Mouse (Mus musculus) frontal cortex, postnatal 25 days (tissue): Measurements from ENCODE around the gene Scarf2.

Source experiments
- DNase-seq, 2 experiments: peaks; one replicate each; pipeline ENCODE4 v3.0.0; 2022; ENCODE audit warnings: low spot score in 2 of 2

Gene Scarf2

DNA sequence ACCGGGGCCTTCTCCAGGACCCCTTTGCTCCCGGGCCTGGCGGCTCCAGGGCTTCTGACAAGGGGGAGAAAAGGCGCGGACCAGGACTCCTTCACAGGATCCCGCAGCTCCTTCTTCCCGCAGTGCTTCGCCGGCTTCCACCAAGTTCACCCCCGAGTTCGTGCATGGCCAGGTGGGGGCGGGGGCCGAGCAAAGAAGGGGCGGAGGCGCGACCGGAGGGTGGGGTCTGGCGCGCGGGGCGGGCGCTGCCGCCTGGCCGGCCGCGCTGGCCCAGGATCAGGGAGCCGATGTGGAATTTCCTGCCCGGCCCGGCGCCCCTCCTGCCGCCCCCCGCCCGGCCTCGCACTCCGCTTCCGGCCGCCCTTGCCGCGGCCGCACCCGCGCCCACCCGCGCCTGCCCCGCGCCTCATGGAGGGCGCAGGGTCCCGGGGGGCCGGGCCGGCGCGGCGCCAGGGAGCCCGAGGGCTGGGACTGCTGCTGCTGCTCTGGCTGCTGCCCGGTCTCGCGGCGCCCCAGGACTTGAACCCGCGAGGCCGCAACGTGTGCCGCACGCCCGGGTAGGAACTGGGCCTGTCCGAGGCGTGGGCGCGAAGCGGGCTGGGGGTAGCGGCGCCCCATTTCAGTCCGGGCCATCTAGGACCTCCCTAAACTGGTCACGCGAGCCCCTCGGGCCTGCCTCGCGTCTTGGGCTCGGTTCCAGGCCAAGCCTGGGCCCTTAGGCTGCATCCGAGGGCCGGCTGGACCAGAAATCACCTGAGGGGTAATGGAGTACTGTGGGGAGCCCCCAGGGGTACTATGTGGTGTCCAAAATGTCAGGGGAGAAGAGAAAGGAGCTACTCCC, at the start of gene Scarf2:
TSS of gene Scarf2 (plus strand) at position 312 of the 841 bp plus-strand sequence.
- DNase-seq: no peak

DNA sequence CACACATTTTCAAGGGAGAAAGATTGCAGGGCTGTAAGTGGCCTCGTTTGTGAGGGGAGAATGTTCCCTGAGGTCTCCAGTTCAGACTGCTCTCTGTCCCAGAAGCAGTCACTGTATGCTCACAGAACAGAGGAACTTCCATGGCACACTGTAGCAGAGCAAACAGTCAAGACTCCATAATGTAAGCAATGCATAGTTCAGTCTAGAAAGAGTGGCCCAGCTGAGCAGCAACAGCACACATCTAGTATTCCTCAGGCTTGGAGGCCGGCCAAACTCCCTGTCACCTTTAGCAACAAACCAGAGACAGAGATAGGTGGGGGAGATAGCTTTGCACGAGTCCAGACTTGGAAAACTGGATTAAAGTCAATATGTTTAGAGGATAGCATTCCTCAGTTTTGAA, 44.1 kb upstream of the Scarf2 start:
- no peak for DNase-seq

DNA sequence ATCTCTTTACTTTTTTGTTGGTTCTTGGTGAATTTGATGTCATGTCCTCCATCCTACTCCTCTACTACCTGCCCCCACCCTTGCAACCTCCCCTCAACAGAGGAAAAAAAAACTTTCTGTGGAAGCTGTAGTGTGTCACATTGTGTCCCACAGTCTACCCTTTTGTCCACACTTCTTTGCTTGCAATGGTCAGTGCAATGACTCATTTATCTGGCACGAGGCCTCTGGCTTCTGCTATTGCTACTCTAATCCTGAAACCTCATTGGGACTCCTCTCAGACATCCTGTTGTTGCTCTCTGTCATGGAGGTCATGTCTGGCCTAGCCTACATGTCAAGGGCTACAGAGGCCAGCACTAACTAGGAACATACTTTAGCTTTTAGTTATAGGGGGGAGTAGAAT, 43.4 kb upstream of the Scarf2 start:
- no peak for DNase-seq

DNA sequence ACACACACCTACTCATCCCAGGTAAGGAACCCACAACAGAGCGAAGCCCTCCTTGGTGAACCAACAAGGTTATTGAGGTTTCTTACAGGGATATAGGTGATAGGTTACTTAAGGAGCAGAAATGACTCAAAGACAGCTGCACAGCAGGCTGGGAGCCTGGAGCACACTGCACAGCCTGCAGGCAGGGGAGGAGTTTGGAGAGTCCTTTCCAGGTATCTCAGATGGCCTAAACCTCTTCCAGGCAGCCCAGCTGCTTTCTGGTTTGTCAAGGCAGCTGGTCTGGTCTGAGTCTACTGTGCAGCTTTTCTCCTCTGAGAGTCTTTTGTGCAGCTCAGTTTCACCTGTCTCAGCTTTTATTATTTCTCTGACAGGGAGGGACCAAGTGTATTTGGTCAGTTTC, 39.3 kb upstream of the Scarf2 start:
- no peak for DNase-seq

DNA sequence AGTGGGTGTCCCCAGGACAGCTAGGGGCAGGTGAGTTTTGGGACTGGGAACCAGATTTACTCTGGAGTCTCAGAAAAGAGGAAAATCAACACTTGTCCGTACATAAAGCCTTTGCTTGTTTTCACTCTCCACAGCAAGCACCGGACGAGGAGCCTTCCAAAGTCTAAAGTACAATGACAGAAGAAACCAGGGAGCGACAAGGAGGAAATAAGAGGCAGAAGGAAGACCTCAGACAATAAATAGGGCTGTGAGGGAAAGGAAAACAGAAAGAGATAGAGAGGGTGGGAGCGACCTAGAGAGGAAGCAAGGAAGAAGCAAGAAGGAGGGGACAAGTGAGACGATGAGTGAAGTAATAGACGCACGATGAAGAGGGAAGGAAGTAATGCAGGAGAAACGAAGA, 38.2 kb upstream of the Scarf2 start:
- no peak for DNase-seq

DNA sequence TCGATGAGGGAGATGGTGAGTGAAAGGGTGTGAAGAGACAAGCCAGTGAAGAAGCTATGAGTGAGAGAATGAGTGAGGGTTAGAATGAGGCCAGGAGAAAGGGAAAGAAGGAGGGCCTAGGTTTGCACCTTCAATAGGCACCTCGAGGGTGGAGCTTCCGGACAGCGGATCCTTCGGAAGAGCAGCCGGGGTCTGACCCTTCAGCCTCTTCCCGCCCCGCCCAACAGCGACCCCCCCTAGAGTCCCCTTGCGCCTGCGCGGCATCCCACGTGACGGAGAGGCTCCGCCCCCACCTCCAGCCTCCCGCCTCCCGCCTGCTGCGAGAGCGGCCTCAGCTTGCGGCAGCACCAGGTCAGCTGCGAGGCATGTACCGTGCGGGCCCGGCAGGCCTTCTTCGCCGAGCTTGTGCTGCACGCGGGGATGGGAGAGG, 37.7 kb upstream of the Scarf2 start, which contains the start of gene Klhl22:
TSS of gene Klhl22 (plus strand) at position 275 of the 430 bp plus-strand sequence.
- peak; percentile 75 to 83 for DNase-seq

DNA sequence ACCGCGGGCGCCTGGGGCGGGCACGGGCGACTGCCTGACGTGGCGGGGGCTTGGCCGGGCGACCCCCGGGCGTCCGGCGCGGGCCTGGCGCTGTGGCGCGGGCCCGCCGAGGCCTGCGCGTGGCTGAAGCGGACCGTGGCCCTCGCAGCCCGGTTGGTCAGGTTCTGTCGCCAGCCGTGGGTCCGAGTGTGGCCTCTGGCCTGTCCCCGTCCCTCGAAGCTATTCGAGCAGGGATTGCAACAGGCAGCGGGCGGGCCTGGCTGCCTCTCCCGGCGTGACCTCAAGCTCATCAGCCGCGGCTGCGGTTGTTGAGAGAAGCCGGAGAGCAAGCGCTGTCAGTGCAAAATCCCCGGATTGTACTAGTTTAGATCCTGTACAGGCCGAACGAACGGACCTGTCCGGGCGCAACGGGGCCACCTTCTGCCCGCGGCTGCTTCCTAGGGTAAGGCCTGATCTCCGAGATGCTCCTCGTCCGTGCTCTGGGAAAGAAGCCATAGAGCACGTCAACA, 37.2 kb upstream of the Scarf2 start:
- peak; percentile 26 to 37 for DNase-seq

DNA sequence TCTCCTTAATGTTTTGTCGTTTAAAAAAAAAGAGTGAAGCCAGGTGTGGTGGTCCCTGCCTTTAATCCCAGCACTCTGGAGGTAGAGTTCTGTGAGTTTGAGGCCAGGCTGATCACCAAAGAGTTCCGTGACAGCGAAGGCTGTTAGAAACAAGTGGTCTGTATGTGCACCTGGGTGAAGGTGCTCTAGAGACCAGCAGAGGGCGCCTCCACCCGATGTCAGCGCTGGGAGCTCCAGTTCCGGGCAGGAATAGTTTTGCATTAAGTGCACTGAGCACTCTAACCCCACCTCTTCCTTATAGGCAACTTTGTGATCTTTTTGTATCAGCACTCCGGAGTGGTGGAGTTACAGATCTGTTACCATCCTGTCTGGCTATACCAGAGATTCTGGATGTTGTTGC, 36.4 kb upstream of the Scarf2 start:
- no peak for DNase-seq

DNA sequence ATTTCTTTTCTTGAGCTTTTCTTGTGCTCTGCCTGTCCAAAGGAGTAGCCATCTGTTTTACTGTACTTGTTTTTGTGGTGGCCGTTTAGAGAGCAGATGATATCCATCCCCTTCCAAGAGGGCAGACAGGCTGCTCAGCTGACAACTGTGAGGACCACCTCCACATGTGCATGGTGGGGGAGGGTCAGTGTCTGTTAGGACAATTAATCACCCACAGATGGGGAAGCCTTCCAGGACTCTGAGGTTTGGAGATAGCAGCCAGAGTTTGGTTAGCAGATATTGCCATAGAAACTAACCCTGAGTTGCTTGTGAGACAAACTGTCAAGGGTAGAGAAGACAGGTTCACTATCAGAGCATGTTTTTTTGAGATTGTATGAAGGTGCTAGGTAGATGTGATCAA, 36.0 kb upstream of the Scarf2 start:
- no peak for DNase-seq

DNA sequence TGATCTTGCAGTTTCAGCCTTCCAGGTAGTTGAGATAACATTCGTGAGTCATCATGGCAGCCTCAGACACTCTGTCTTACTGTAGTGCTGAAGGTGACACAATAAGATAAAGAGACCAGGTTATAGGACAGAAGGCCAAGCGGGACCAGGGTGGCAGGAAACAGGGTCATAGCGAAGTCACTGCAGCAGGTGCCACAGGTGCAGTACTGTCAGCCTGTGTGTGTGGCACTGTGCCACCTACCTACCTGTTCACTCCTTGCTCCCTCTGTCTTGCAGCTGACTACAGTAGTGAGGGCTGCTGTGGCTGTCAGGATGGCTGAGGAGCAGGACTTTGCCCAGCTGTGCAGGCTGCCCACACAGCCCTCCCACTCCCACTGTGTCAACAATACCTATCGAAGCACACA, 33.0 kb upstream of the Scarf2 start:
- no peak for DNase-seq

DNA sequence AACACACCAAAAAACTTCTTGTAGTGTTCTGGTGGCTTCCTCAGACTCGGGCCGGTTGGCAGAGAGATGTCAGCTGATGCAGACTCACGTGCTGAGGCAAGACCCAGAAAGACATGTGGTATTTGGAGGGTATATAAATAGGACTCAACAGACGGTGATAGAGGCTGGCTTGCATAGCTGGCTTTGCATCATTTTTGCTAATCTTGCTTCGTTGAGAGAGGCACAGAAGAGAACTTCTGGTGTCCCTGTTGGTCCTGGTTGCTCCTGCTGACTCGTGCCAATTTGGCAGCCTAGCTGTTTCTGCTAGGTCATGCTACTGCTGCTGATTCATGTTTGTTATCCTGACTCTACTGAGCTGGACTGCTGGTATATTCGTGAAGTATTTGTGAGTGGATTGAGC, 28.2 kb upstream of the Scarf2 start:
- no peak for DNase-seq

DNA sequence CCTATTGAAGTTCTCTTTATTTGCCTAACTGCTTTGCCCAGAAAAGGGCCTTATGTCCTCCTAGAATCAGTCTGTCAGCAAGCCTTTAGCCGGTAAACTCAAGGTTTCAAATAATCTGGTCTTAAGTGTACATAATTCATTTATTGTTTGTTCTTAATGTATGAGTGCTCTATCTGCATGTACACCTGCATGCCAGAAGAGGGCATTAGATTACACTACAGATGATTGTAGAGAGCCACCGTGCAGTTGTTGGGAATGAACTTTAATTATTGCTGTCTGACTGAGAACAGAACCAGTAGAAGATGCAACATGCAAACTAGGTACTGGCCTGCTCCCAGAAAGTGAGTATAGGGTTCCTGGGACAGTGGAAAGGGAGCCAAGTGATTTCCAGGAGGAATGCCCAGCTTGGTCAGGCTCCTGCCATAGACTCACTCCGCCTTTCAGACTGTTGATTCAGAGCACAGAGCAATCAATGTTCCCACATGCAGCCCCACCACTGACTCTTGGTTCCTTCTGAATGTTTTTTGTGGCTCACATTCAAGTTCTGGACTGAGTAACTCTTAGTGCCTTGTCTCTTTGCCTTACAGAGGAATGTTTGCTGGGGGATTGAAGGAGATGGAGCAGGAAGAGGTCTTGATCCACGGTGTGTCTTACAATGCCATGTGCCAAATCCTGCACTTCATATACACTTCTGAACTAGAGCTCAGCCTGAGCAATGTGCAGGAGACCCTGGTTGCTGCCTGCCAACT, 25.8 kb upstream of the Scarf2 start:
- DNase-seq: no peak

DNA sequence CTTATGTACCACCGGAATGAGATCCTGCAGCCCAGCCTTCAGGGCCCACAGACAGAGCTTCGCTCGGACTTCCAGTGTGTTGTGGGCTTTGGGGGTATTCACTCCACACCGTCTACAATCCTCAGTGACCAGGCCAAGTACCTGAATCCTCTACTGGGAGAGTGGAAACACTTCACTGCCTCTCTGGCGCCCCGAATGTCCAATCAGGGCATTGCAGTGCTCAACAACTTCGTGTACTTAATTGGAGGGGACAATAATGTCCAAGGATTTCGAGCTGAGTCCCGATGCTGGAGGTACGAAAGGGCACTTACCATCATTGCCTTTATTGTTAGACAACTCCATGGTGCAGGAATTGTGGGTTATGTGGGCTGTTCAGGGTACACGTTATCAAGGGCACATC, 20.3 kb upstream of the Scarf2 start:
- DNase-seq: no peak

DNA sequence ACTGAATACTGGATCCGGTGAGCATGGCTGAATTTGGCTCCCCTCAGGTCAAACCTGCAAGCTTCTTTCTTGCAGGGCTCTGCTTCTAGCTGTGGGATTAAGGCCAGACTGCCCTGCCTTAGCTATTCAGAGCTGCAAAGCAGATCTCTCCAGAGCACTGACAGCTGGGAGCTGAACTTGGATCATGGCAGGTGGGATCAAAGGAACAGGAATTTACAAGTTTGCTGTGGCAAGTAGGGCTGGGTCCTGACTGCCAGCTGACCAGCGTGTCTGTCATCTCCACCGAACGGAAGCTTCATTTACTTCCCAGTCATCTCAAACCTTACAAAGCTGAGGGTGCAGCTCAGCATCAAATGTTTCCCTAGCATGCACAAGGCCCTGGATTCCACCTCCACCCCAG, 18.9 kb upstream of the Scarf2 start:
- no peak for DNase-seq

DNA sequence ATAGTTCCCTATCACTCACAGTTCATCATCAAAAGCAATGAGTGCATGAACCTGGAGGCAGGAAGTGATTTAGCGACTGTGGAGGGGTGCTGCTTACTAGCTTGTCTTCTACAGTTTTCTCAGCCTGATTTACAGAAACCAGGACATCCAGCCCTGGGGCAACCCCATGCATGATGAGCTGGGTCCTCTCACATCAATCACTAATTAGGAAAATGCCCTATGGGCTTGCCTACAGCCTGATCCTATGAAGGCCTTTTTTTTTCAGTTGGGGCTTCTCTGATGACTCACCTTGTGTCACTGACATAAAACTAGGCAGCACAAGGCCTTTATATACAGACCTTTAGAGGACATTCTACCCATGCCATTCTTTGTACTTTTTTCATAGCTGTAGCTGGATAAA, 17.4 kb upstream of the Scarf2 start:
- DNase-seq: no peak

DNA sequence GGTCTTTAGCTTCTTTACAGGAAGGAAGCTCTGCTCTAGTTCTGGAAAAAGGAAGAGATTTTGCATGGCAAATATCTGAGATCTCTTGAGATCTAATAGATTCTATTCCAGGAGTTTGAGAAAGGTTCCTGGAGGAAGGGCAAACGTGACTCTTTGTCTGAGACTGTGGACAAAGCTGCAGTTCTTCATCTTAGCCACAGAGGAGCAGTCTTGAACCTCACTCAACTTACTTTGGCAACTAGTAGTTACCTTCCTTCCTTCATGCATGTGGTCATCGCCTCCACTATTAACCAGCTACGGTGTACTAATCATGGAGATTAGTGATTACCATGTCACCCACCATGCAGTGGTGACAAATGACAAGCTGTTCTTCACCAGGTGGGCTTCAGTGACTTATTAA, 11.7 kb upstream of the Scarf2 start:
- DNase-seq: no peak

DNA sequence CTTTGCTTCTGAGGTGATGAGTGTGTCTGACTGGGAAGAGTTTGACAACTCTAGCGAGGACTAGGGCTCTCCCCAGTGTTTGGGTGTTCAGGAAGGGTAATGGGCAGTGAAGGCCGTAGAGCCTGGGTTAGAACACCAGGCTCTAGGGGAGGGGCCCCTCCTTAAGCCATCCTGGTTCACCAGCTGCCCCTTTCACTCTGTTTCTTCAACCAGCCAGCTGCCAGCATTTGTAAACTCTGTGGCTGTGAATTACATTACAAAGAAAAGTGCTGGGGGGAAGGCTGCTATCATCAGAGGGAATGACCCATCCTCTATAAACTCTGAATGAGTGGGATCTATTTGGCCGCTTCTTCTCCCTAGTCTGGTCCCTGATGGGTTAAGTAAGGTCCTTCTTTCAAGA, 4.4 kb upstream of the Scarf2 start:
- DNase-seq: no peak

DNA sequence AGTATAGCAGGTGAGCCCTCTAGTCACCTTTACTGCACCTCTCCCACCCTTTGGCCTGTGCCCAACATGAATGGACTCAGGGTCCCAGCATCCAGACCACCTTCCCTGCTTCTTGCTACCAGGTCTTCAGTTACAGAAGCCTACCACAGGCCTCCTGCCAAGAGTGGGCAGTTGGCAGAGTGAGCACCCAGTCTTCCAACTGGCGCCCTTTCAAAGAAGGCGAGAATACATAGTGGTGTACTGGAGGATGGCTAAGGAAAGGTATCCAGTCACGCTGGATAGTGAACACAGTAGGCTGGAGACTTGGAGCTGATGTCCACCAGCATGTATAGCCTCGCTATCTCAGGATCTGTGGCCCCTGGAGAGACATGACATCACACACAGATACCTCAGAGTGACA, 3.0 kb upstream of the Scarf2 start:
- no peak for DNase-seq

DNA sequence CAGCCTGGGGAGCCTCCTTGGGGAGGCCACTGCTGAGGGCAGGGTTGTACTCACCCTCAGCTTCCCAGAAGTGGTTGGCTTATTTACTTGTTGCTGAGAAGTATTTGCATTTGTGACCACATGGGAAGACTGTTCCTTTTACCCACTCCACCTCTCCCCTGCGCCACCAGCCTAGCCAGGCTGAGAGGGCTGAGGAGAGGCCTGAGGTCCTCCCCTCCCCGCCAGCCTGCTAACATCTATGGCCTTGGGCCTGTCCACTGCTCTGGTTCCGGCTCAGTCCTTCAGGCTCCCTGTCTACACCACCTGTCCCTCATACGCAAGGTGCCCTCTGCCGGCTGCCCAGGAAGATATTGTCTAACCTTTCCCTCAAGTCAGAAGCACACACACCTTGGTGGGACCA, 1.4 kb upstream of the Scarf2 start:
- DNase-seq: no peak

DNA sequence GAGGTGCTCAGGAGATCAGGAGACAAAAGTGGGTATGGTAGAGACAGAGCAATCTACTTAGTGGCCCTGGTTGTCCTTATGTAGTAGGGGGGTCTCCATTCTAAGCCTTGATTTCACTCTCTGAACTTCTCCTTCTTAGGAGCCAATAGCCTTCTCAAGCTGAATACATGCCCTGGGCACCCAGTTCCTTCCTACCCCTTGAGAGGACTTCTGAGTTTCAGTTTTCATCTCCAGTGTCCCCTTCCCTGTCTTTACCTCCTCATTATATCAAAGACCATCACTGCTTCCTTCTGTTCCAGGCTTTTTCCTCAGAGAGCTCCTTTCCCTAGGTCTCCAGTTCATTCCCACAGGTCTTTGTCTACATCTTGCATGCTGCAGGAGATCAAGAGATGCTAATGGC, 563 bp upstream of the Scarf2 start:
- no peak for DNase-seq

DNA sequence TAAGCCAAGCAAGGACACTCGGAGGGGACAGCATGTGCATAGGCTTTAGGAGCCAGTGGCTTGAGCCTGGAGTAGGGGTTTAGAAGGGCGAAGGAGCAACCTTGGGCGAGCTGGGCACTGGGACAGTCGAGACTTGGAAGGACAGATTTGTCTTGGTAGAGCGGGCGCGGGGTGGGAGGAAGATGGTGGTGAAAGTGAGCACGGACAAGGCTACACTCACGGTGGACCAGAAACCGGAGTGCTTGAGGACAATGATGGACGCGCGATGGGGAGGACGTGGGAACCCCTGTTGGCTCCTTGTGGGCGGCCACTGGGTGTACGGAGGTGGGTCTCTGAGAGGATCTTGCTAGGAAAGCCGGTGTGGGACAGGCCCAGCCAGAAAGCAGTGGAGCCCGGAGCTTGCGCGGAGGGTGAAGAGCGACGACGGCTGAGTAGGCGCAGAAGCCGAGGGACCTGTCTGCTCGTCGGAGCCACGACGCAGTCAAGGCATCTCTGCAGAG, 780 bp downstream of the Scarf2 start:
- no peak for DNase-seq

DNA sequence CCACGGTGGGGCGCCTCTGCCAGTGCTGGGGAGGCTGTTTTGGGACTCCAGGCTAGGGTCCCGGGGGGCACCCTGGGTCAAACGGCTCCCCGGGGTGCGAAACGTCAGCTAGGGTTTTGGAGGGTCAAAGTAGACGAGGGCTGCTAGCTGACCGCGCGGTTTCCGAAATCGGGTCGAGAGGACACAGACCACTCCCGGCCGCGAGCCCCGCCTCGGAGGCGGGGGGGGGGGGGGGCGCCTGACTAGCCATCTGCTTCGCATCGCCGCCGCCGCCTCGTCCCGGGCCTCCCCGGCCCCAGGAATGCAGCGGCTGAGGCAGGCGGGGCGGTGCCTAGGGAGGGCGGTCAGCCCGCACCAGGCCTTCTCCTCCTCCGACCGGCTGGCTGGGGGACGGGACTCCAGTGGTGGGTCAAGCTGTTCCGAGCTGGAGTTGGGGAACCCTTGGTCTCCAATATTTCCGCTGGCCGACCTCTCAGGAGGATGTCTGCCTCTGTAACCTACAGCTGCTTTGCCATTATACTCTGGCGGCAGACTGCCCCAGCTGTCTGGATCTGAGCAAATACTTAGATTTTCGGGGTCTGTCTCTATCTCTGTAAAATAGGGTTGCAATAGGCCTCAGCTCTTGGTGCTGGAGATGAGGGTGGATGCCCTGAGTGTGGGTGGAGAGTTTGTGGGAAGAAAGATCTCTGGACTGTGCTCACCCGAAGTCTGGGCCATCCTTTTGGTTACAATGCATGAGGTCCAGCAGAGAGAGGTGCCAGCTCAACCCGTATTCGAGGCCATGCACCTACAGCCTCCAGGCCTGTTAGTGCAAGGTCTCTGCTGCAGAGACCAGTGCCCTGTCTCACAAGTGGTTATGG, 1.5 kb downstream of the Scarf2 start:
- no peak for DNase-seq
